Mouse (Mus musculus) lung, embryonic 14.5 days (tissue): Measurements from ENCODE around the gene Mettl16. TPM values are rescaled to one million over a fixed set of nuclear protein-coding genes. Genes with fewer than 3 reads are reported as not detected.

ENCODE experiments used
- ATAC-seq: fragments of 200-750 bp; cut with Nextera tagmentation; 2 replicates; pipeline ENCODE4 v1.8.0; 2017; ENCODE audit warnings: mild to moderate bottlenecking, moderate TSS enrichment, moderate library complexity; ENCODE audit not compliant: insufficient read depth
- DNase-seq: peaks from one replicate; pipeline ENCODE4 v3.0.0-alpha.2; 2015
- H3K27ac ChIP-seq: fragments of 300-500 bp; sonication (generic); 2 replicates; pipeline ENCODE4 v1.5.1; 2014; ENCODE audit warnings: low read depth, mild to moderate bottlenecking, moderate library complexity
- H3K27me3 ChIP-seq: fragments of 300-500 bp; sonication (generic); 2 replicates; pipeline ENCODE4 v1.6.1; 2014; ENCODE audit warnings: low read length, control low read depth; ENCODE audit not compliant: insufficient read depth
- H3K36me3 ChIP-seq: fragments of 300-500 bp; sonication (generic); 2 replicates; pipeline ENCODE4 v1.6.1; 2014; ENCODE audit warnings: control low read depth; ENCODE audit not compliant: insufficient read depth
- H3K4me1 ChIP-seq: fragments of 300-500 bp; sonication (generic); 2 replicates; pipeline ENCODE4 v1.6.1; 2014; ENCODE audit warnings: antibody characterized with exemption, control low read depth; ENCODE audit not compliant: insufficient read depth
- H3K4me2 ChIP-seq: fragments of 300-500 bp; sonication (generic); 2 replicates; pipeline ENCODE4 v1.6.1; 2014; ENCODE audit warnings: mild to moderate bottlenecking
- H3K4me3 ChIP-seq: fragments of 300-500 bp; sonication (generic); 2 replicates; pipeline ENCODE4 v1.5.1; 2014; ENCODE audit warnings: low read depth, low read length
- H3K9ac ChIP-seq: fragments of 300-500 bp; sonication (generic); 2 replicates; pipeline ENCODE4 v1.6.1; 2014
- H3K9me3 ChIP-seq: fragments of 300-500 bp; sonication (generic); 2 replicates; pipeline ENCODE4 v1.6.1; 2016; ENCODE audit warnings: low read depth, low read length, control low read depth
- CTCF ChIP-seq: IDR thresholded peaks from 2 replicates; pipeline ENCODE4 v1.5.1; 2016; ENCODE audit warnings: antibody characterized with exemption, low read depth
- WGBS: fragments of 180-500 bp; shearing (Covaris S2); extraction: QIAGEN DNeasy Blood & Tissue Kit; methylation state at CpG from one replicate; pipeline ENCODE4 v1.1.7; 2014; 5-methylcytosine and 5-hydroxymethylcytosine counted together
- polyA plus RNA-seq: library from polyadenylated mRNA; unstranded; fragments of >200 nt; fragmentation: Nextera tagmentation; extraction: Ambion mirVana; gene quantifications from 2 replicates; pipeline ENCODE4 v1.2.1, GENCODE M21; 2014

Mettl16 gene
- polyA plus RNA-seq, 1 experiment from 2014 or later = 39.8 TPM

- peak; percentile 87 for DNase-seq
- Histone ChIP-seq H3K9ac (no peak overlapping the region), H3K27me3 (no peaks in the 10 kb centered on the region), H3K4me1 (no peaks in the 10 kb centered on the region), H3K27ac (peak overlapping the region; percentile 51), H3K36me3 (peaks cover 17% of the 10 kb centered on the region), H3K4me3 (no peak overlapping the region), H3K4me2 (peak overlapping the region; percentile 39), H3K9me3 (no peaks in the 10 kb centered on the region; the same call in 1 of the 2 replicates)
- 5% methylated on average over 13 of the region's 13 CpGs for WGBS
- peak; percentile 82 for TF ChIP-seq CTCF
- ATAC-seq = peak; percentile 84
Measured at GRCm38 (mm10) chr11:74847919-74848521, 77.4 kb downstream of the Mettl16 start.

GRCm38 (mm10) chr11:74850998-74851661 is 80.5 kb downstream of the Mettl16 start:
- TF ChIP-seq CTCF = no peak
- H3K4me3 ChIP-seq = no peak overlapping the region
- DNase-seq (no peak), ATAC-seq (no peak)
- H3K9ac ChIP-seq = no peak overlapping the region
- 77% methylated on average over 14 of the region's 14 CpGs for WGBS
- H3K27ac ChIP-seq = no peak overlapping the region
- no peaks in the 10 kb centered on the region for H3K27me3 ChIP-seq
- no peaks in the 10 kb centered on the region for H3K9me3 ChIP-seq
- H3K4me2 ChIP-seq = no peak overlapping the region
- no peaks in the 10 kb centered on the region for H3K36me3 ChIP-seq
- H3K4me1 ChIP-seq = no peaks in the 10 kb centered on the region

- no peak overlapping the region for H3K4me2 ChIP-seq
- 84% methylated on average over 9 of the region's 9 CpGs for WGBS
- no peak for ATAC-seq
Measured at GRCm38 (mm10) chr11:74857756-74858155, 87.1 kb downstream of the Mettl16 start.

GRCm38 (mm10) chr11:74862129-74862528 is 91.5 kb downstream of the Mettl16 start:
- ATAC-seq (no peak), DNase-seq (no peak)
- Histone ChIP-seq H3K27ac (no peak overlapping the region), H3K27me3 (no peaks in the 10 kb centered on the region), H3K4me1 (no peaks in the 10 kb centered on the region), H3K4me2 (no peak overlapping the region), H3K9ac (no peak overlapping the region), H3K36me3 (0 out of 2 replicates have a peak, but pooled peaks cover 5% of the 10 kb centered on the region), H3K4me3 (no peak overlapping the region), H3K9me3 (no peaks in the 10 kb centered on the region)
- 71% methylated on average over 5 of the region's 5 CpGs for WGBS
- no peak for TF ChIP-seq CTCF

More at GRCm38 (mm10) chr11:74857756-74858155, 87.1 kb downstream of the Mettl16 start:
- TF ChIP-seq CTCF = no peak
- H3K27ac ChIP-seq = no peak overlapping the region
- 0 out of 2 replicates have a peak, but pooled peaks cover 5% of the 10 kb centered on the region for H3K36me3 ChIP-seq
- H3K4me1 ChIP-seq = no peaks in the 10 kb centered on the region
- no peak overlapping the region for H3K4me3 ChIP-seq
- DNase-seq = no peak
- no peaks in the 10 kb centered on the region for H3K9me3 ChIP-seq
- no peak overlapping the region for H3K9ac ChIP-seq
- no peaks in the 10 kb centered on the region for H3K27me3 ChIP-seq

- Histone ChIP-seq H3K4me1 (no peaks in the 10 kb centered on the region), H3K9me3 (no peaks in the 10 kb centered on the region), H3K36me3 (0 out of 2 replicates have a peak, but pooled peaks cover 5% of the 10 kb centered on the region), H3K4me3 (no peak overlapping the region), H3K27ac (no peak overlapping the region), H3K27me3 (no peaks in the 10 kb centered on the region), H3K9ac (no peak overlapping the region), H3K4me2 (0 out of 2 replicates have a peak overlapping the region, but pooled peaks have one; percentile 24)
- peak; percentile 68 for TF ChIP-seq CTCF
- ATAC-seq (no peak), DNase-seq (peak; percentile 65)
- WGBS = 19% methylated on average over 11 of the region's 11 CpGs
Measured at GRCm38 (mm10) chr11:74863471-74863870, 92.8 kb downstream of the Mettl16 start.

- TF ChIP-seq CTCF = no peak
- H3K4me2 ChIP-seq = no peak overlapping the region
- no peaks in the 10 kb centered on the region for H3K27me3 ChIP-seq
- no peak overlapping the region; the same call in 1 of the 2 replicates for H3K27ac ChIP-seq
- H3K9ac ChIP-seq = no peak overlapping the region
- DNase-seq (no peak), ATAC-seq (no peak)
- no peaks in the 10 kb centered on the region for H3K4me1 ChIP-seq
- no peaks in the 10 kb centered on the region for H3K9me3 ChIP-seq
- WGBS = 80% methylated on average over 9 of the region's 9 CpGs
- H3K36me3 ChIP-seq = no peaks in the 10 kb centered on the region
- no peak overlapping the region for H3K4me3 ChIP-seq
Measured at GRCm38 (mm10) chr11:74864421-74864820, 93.8 kb downstream of the Mettl16 start.

- H3K27ac ChIP-seq = no peak overlapping the region
- no peaks in the 10 kb centered on the region for H3K9me3 ChIP-seq
- DNase-seq (no peak), ATAC-seq (no peak)
- no peaks in the 10 kb centered on the region for H3K27me3 ChIP-seq
- no peaks in the 10 kb centered on the region for H3K4me1 ChIP-seq
- no peak for TF ChIP-seq CTCF
- no peaks in the 10 kb centered on the region for H3K36me3 ChIP-seq
- H3K4me2 ChIP-seq = no peak overlapping the region
- whole genome bisulfite sequencing = 80% methylated on average over 9 of the region's 9 CpGs
- H3K4me3 ChIP-seq = no peak overlapping the region
- no peak overlapping the region for H3K9ac ChIP-seq
Measured at GRCm38 (mm10) chr11:74865252-74865651, 94.6 kb downstream of the Mettl16 start.
